Mouse (Mus musculus) thymus, adult 2 months (tissue): ENCODE data around the gene Ccdc163.

ENCODE experiments used
- CTCF ChIP-seq: fragments of 200-500 bp; IDR thresholded peaks from 2 replicates; pipeline ENCODE4 v1.5.1; 2012; ENCODE audit warnings: mild to moderate bottlenecking, control low read depth, low read length, moderate library complexity, borderline replicate concordance; ENCODE audit not compliant: control insufficient read depth, poor library complexity, insufficient read depth; ENCODE audit errors: extremely low read depth
- POLR2A ChIP-seq: fragments of 200-500 bp; IDR thresholded peaks from 2 replicates; pipeline ENCODE4 v1.6.1; 2012; ENCODE audit warnings: mild to moderate bottlenecking, low read length, control low read depth, moderate library complexity; ENCODE audit not compliant: control insufficient read depth, poor library complexity, insufficient read depth; ENCODE audit errors: extremely low read depth

- TF ChIP-seq CTCF (no peak), POLR2A (no peak)
These were observed 72.2 kb downstream of the Ccdc163 start for GRCm38 (mm10) chr4:116780541-116780940.
